In the genomic region with DNA sequence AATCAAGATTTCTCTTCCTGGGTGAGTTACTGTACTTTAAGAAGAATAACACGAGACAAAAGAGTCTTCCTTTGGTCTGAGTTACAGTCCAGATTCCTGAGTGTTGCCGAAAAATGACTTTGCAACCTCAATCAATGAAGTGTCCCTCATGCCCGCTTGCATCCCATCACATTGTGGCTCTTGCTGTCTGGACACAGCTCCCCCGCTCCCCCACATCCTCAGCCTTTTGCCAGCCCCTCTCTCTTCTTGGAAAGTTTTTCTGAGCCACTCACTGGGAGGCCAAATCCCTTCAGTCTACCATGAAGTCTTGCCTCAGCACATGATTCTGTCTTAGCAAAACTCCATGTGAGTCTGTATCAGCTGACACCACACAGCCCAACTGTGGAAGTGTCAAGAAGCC, we compare ENCODE assay signal across 16 mouse cellular contexts.
"Had no signal": no experiment of that assay in that cellular context is flagged by ENCODE, and none has a peak within 500 bp of the region (broad histone marks: within the 10 kb centered on the region; RNA-seq: fewer than 3 reads in every experiment).

No protein-coding gene starts in this region.

- H3K27ac ChIP-seq: neural tube, embryonic 13.5 days; neural tube, embryonic 15.5 days; stomach, embryonic 15.5 days; stomach, postnatal 0 days had no signal

- H3K4me1 ChIP-seq: neural tube, embryonic 15.5 days; stomach, embryonic 15.5 days had no signal

- H3K9ac ChIP-seq: neural tube, embryonic 13.5 days; neural tube, embryonic 15.5 days; stomach, embryonic 15.5 days had no signal

- H3K4me2 ChIP-seq: neural tube, embryonic 13.5 days; neural tube, embryonic 15.5 days; stomach, embryonic 15.5 days had no signal

- H3K27me3 ChIP-seq: neural tube, embryonic 13.5 days; neural tube, embryonic 15.5 days; stomach, embryonic 15.5 days had no signal

- H3K36me3 ChIP-seq: neural tube, embryonic 13.5 days; neural tube, embryonic 15.5 days; stomach, embryonic 15.5 days had no signal

- DNase-seq: retina, postnatal 1 day; right cerebral cortex, adult 18-20 months; right cerebral cortex, postnatal 14 days; right cerebral cortex, postnatal 25 days; right cerebral cortex, postnatal 4 days; spleen, adult 18-20 months; thymus, adult 18-20 months; thymus, adult 2 months; thymus, postnatal 14 days; thymus, postnatal 25 days; thymus, postnatal 36 days; thymus, postnatal 4 days had no signal

- H3K4me3 ChIP-seq: neural tube, embryonic 13.5 days; neural tube, embryonic 15.5 days; stomach, embryonic 15.5 days had no signal

- H3K9me3 ChIP-seq: neural tube, embryonic 13.5 days; neural tube, embryonic 15.5 days; stomach, embryonic 15.5 days had no signal
